Mouse (Mus musculus): ENCODE measurements around the gene Plin2. TPM values are rescaled to one million over a fixed set of nuclear protein-coding genes. Genes with fewer than 3 reads are reported as not detected.
"Not testable (repeated sequence)": the region's sequence is repeated elsewhere in the genome, so short reads cannot be mapped to it uniquely, and the experiment has no call there.

Plin2 gene
- total RNA-seq, 2 experiments from 2014 or later, result 10.8 to 13.6 TPM

DNA sequence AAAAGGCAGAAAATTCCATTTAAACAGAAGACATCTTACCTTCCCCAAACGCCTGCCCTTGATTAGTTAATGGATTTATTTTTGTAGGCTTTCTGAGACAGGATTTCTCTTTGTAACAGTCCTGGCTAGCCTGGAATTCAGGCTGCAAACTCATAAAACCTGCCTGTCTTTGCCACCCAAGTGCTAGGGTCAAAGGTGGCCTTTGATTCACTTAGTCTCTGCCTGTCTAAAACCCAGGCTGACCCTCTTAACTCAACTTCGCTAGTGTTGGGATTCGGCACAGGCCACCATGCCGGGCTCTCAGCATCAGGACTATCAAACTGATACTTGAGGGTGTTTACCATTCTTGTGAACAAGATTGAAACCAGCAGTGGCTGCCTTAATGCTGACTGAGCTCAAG lies 38.0 kb downstream of the Plin2 start:
- Histone ChIP-seq H3K27ac (no peak overlapping the region), H3K4me3 (no peak overlapping the region)
- TF ChIP-seq CTCF (conservative IDR thresholded peaks at IDR 0.05), result no peak
- DNase-seq (ENCODE audit: low spot score in 2 of 2), result no peak

DNA sequence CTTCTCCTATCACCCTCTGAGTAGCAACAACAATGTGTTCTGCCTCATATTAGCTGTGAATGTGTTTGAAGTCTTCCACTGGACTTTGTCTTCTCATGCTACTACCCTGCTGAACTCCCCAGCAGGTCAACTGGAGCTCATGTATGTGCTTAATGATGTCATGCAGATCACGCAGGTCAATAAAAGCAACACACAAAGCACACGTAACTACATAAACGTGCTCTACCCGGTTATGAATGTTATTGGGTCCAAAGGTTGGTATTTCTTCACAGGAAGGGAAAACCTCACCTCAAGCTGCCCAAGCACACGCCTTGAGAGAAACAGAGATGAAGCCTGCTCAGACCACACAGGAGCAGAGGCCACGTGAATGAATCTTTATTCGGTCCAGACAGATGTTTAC lies 43.4 kb downstream of the Plin2 start:
- not testable (repeated sequence) for H3K27ac ChIP-seq; DNase-seq (ENCODE audit: low spot score in 2 of 2); H3K4me3 ChIP-seq

DNA sequence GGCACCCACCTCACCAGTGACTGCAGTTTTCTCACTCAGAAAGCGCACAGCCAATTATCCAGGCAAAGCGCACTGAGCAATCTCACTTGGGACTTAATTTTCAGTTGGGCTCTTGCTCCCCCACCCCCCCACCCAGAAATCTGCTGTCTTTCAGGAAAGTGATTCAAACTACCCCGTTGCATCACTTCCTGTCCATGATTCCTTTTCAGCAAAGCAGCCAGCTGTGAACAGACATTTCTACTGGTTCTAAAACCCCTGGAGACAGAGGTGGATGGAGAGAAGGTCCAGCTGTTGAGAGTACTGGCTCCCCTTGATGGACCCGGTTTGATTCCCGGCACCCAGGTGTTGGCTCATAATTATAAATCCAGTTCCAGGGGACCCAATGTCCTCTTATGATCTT lies 44.4 kb downstream of the Plin2 start:
- no peak overlapping the region for H3K4me3 ChIP-seq
- no peak for TF ChIP-seq CTCF (conservative IDR thresholded peaks at IDR 0.05)
- no peak overlapping the region for H3K27ac ChIP-seq
- DNase-seq (ENCODE audit: low spot score in 2 of 2), result no peak

DNA sequence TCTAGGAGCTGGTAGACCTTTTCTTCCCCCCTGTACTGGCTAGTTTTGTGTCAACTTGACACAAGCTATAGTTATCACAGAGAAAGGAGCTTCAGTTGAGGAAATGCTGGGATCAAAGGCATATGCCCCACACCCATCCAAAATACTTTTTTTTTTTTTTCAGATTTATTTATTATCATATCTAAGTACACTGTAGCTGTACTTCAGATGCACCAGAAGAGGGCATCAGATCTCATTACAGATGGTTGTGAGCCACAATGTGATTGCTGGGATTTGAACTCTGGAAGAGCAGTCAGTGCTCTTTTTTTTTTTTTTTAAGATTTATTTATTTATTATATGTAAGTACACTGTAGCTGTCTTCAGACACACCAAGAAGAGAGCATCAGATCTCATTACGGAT lies 47.3 kb downstream of the Plin2 start:
- peak; percentile 51 for TF ChIP-seq CTCF (conservative IDR thresholded peaks at IDR 0.05)
- H3K4me3 ChIP-seq; H3K27ac ChIP-seq; DNase-seq (ENCODE audit: low spot score in 2 of 2): not testable (repeated sequence)

DNA sequence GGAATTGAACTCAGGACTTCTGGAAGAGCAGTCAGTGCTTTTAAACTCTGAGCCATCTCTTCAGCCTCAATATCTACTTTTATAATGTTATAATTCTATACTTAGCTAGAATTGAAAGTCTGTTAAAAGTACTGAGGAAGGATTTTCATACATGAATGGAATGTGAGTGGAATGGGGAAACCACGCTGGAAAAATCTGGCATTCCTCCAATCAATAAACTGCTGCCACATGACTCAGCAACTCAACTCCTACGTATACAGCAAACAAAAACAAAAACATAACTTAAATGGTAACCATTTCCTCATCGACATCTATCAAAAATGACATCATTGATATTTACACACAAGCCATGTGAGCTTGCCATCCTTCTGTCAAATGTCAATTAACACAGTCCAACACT lies 47.7 kb downstream of the Plin2 start:
- no peak overlapping the region for H3K27ac ChIP-seq
- no peak overlapping the region for H3K4me3 ChIP-seq
- no peak for DNase-seq (ENCODE audit: low spot score in 2 of 2)
- TF ChIP-seq CTCF (conservative IDR thresholded peaks at IDR 0.05), result no peak

DNA sequence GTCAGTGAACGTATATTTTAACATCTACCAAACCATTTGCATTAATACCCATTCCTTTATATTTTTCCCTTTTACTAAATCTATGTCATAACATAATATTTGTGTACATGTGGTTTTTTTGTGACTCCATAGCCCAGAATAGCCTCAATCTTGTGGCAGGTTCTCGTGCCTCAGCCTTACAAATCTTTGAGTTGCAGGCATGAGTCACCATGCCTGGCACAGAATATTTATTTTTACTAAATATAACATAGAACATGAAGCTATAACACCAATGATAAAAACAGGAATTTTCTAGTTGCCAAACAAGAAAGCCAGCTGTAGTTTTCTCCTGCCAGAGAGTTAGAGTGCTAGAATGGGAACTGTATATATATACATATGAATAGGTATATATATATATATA lies 49.4 kb downstream of the Plin2 start:
- no peak overlapping the region for H3K27ac ChIP-seq
- H3K4me3 ChIP-seq, result no peak overlapping the region
- TF ChIP-seq CTCF (conservative IDR thresholded peaks at IDR 0.05), result no peak
- DNase-seq (ENCODE audit: low spot score in 2 of 2), result no peak

DNA sequence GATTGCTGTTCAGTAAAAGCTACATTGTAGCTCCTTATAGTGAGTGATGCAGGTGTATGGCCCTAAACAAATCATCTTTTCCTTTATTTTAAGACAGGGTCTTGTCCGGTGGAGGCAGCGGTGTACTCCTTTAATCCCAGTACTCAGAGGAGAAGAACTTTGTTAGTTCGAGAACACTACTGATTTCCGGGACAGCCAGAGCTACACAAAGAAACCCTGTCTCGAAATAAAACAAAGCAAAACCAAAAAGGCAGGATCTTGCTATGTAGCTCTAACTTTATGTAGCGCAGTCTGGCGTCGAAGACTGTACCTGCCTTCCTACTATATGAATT lies 57.6 kb downstream of the Plin2 start:
- DNase-seq (ENCODE audit: low spot score in 2 of 2), result no peak
- Histone ChIP-seq H3K4me3 (peak overlapping the region; percentile 94), H3K27ac (peak overlapping the region; percentile 86)
- TF ChIP-seq CTCF (conservative IDR thresholded peaks at IDR 0.05), result no peak

DNA sequence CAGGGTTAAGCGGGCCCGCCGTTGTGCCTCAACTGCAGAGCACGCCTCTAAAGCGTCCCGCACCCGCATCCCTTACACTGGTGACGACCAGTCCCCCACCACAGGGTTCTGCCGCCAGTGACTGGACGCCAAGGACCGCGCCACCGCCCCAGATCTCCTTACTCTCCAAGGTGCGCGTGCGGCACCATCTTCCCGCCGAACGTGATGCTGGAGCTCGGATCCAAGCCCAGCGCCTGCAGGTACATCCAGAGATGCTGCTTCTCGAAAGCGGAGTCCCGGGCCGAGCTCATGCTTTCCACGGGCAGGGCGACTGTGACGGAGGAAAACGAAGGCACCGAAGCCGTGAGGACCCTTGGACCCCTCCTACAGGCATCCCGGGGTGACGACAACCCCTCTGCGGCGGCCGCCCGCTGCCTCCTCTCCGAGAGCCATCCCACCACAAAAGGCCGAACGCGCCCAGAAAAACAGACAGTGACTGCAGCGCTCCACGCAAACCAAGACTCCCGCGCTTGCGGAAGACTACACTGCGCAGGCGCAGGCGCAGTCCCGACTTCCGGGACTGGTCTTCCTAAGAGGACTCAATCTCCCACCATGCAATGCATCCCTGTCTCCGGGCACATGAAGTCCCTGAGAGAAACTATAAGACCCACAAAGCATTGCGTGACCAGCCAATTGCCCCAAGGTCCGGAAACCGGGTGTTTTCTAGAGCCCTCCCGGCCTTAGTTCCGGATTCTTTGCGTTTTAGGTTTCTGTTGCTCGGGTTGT lies 58.2 kb downstream of the Plin2 start, which contains the start of gene Haus6:
Gene Haus6 (minus strand): TSS at position 532 of the 765 bp plus-strand sequence.
- peak within 1 kb of the TSS; percentile 94 for H3K4me3 ChIP-seq
- DNase-seq (ENCODE audit: low spot score in 2 of 2), result peak; percentile 90 to 97
- H3K27ac ChIP-seq, result peak within 1 kb of the TSS; percentile 86
- peak; percentile 26 for TF ChIP-seq CTCF (conservative IDR thresholded peaks at IDR 0.05)

Other genes with a start within 250 kb of the Plin2 start
- gene Saxo1, start 111.7 kb downstream of the Plin2 start, total RNA-seq (2021), result not detected
- 100 to 1,000 TPM; 129 to 143 TPM for gene Rraga, start 94.4 kb downstream of the Plin2 start, total RNA-seq (2021)
- 1 to 10 TPM; 8.2 to 9.3 TPM for gene Haus6, start 58.0 kb downstream of the Plin2 start, total RNA-seq (2021)
- gene Dennd4c, start 78.5 kb upstream of the Plin2 start, total RNA-seq (2021), result 10 to 100 TPM in 1 of 2 experiments, 1 to 10 TPM in 1; 9.5 to 10.6 TPM
- gene Rps6, start 187.4 kb upstream of the Plin2 start, total RNA-seq (2021), result 100 to 1,000 TPM; 437 to 445 TPM
- 1 to 10 TPM; 5.1 TPM for gene Acer2, start 204.3 kb upstream of the Plin2 start, total RNA-seq (2021)